Comparison of ENCODE assay signal across 8 mouse cellular contexts in genomic region chr5:57715524-57716400, GRCm38 (mm10). TPM values are rescaled to one million over a fixed set of nuclear protein-coding genes. Genes with fewer than 3 reads are reported as not detected.
A peak's percentile ranks its signal among the peaks of the same experiment; 100 is the strongest.
DNase-seq lines count a peak whose midpoint lies in the region; ATAC-seq lines count a peak whose summit lies in the region.

No protein-coding gene starts in this region.

- peak overlapping the region; percentile 91 for H3K27ac ChIP-seq in hindbrain, embryonic 16.5 days (ENCODE audit: low read depth, low read length)

- DNase-seq in ZHBTc4 (ENCODE audit: low read depth, low spot score): peak; percentile 85
- peak; percentile 68 to 73 for DNase-seq in cerebellum, postnatal 4 days (ENCODE audit: low spot score in 2 of 2)
- peak; percentile 59 for DNase-seq in gastrocnemius, adult 18-20 months (ENCODE audit: low spot score)
- peak; percentile 57 to 85 for DNase-seq in left cerebral cortex, adult 9 months (ENCODE audit: low spot score in 2 of 2)
- peak; percentile 86 for DNase-seq in right cerebral cortex, postnatal 14 days
- peak; percentile 72 for DNase-seq in urinary bladder, postnatal 25 days (ENCODE audit: low spot score)

- ATAC-seq in hindbrain, embryonic 16.5 days: peak; percentile 71
- peak; percentile 33 for ATAC-seq in megakaryocyte, adult 5-6 weeks (ENCODE audit: poor library complexity, severe bottlenecking)

- H3K36me3 ChIP-seq in hindbrain, embryonic 16.5 days (ENCODE audit: control insufficient read depth, insufficient read depth, low read length): no peaks in the 10 kb centered on the region

- H3K4me1 ChIP-seq in hindbrain, embryonic 16.5 days (ENCODE audit: control insufficient read depth, insufficient read depth, low read depth, low read length): peaks cover 2% of the 10 kb centered on the region; the same call in 1 of the 2 replicates

- H3K27me3 ChIP-seq in hindbrain, embryonic 16.5 days (replicated peaks; ENCODE audit: control insufficient read depth, insufficient read depth, low read length): no peaks in the 10 kb centered on the region

- H3K9ac ChIP-seq in hindbrain, embryonic 16.5 days (ENCODE audit: low read depth, low read length): peak overlapping the region; percentile 88

- no peaks in the 10 kb centered on the region for H3K9me3 ChIP-seq in hindbrain, embryonic 16.5 days (ENCODE audit: control insufficient read depth, low read length)

- peak overlapping the region; percentile 77 for H3K4me2 ChIP-seq in hindbrain, embryonic 16.5 days (ENCODE audit: low read length)

- under 1% methylated on average over 53 of the region's 53 CpGs for WGBS in hindbrain, embryonic 16.5 days

- peak overlapping the region; percentile 85 for H3K4me3 ChIP-seq in hindbrain, embryonic 16.5 days (ENCODE audit: low read length)

RNA-seq across cellular contexts. Expression of gene Pcdh7, which starts 2.0 kb away (rescaled TPM):
- total RNA-seq in gastrocnemius, adult 18-20 months (2021): 1 to 10 TPM; 2.5 to 3.7 TPM
- polyA plus RNA-seq in hindbrain, embryonic 16.5 days (2015; fragmentation: Nextera tagmentation; extraction: Ambion mirVana): 23.2 and 28.9 TPM in 2 replicates
- total RNA-seq in megakaryocyte, adult 5-6 weeks (2015): 0.16 and 1.1 TPM in 2 replicates
- total RNA-seq in megakaryocyte, adult 5-6 weeks (2017): 0.26 TPM in 1 of 2 replicates, not detected in the other

Comparison
In these comparisons a context has a peak if more than half of its experiments do, and no peak if none do; other contexts are left out.
1. Peak in every context shown above with its lines: DNase-seq, ATAC-seq, H3K4me3 ChIP-seq and H3K27ac ChIP-seq.